Mouse (Mus musculus) hindbrain, embryonic 10.5 days (tissue): ENCODE measurements at regions not wholly inside any gene's neighbourhood (a gene's known extent, or its start where the extent isn't known, plus 50 kb on each side); places are given as distances from the start of the nearest gene placed in this dataset.

ENCODE experiments used
- DNase-seq: peaks from one replicate; pipeline ENCODE4 v3.0.0-alpha.2; 2017; ENCODE audit warnings: low spot score
- H3K27ac ChIP-seq: fragments of 300-500 bp; sonication (generic); 2 replicates; pipeline ENCODE4 v1.5.1; 2016; ENCODE audit warnings: mild to moderate bottlenecking, moderate library complexity
- H3K27me3 ChIP-seq: fragments of 300-500 bp; sonication (generic); 2 replicates; pipeline ENCODE4 v1.6.1; 2016; ENCODE audit warnings: mild to moderate bottlenecking; ENCODE audit not compliant: poor library complexity, insufficient read depth, severe bottlenecking
- H3K36me3 ChIP-seq: fragments of 300-500 bp; sonication (generic); 2 replicates; pipeline ENCODE4 v1.6.1; 2016; ENCODE audit warnings: mild to moderate bottlenecking, moderate library complexity
- H3K4me1 ChIP-seq: fragments of 300-500 bp; sonication (generic); replicated peaks from 2 replicates; pipeline ENCODE4 v1.6.1; 2016; ENCODE audit warnings: mild to moderate bottlenecking
- H3K4me3 ChIP-seq: fragments of 300-500 bp; sonication (generic); 2 replicates; pipeline ENCODE4 v1.5.1; 2016; ENCODE audit warnings: mild to moderate bottlenecking, moderate library complexity
- H3K9me3 ChIP-seq: fragments of 300-500 bp; sonication (generic); 2 replicates; pipeline ENCODE4 v1.6.1; 2016; ENCODE audit warnings: mild to moderate bottlenecking, moderate library complexity
- WGBS: fragments of 180-500 bp; shearing (Covaris S2); methylation state at CpG from one replicate; pipeline ENCODE4 v1.1.7; 2016; 5-methylcytosine and 5-hydroxymethylcytosine counted together

- peaks cover 85% of the 10 kb centered on the region for H3K9me3 ChIP-seq
- DNase-seq = no peak
- H3K27ac ChIP-seq = no peak overlapping the region
- no peaks in the 10 kb centered on the region for H3K36me3 ChIP-seq
- WGBS = 73% methylated on average over 2 of the region's 2 CpGs
- no peaks in the 10 kb centered on the region for H3K4me1 ChIP-seq
- H3K4me3 ChIP-seq = no peak overlapping the region
- H3K27me3 ChIP-seq = no peaks in the 10 kb centered on the region
Observed at GRCm38 (mm10) chr4:121540040-121540439, 81.9 kb downstream of the Gm12887 start.
